Comparison of ENCODE assay signal across 16 mouse cellular contexts in the genomic region with DNA sequence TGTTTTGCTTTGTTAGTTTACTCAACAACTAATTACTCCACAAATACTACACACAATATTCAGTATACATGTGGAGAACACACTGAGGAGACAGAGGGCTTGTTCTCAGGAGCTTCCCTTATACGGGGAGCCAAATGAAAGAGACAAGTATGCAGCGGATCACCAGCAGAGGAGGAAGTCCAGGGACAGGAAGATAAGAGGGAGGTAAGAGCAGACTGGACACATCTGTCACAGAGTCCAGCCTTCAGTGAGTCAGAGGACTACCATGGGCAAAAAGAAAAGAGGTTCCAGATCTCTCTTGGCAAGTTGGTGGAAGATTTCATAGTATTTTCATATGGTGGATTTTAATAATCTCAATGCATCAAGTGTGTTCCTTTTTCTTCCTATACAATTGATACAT. TPM values are rescaled to one million over a fixed set of nuclear protein-coding genes. Genes with fewer than 3 reads are reported as not detected.
DNase-seq lines count a peak whose midpoint lies in the region; ATAC-seq and TF ChIP-seq lines count a peak whose summit lies in the region.
"Had no signal": no experiment of that assay in that cellular context is flagged by ENCODE, and none has a peak within 500 bp of the region (broad histone marks: within the 10 kb centered on the region; RNA-seq: fewer than 3 reads in every experiment).

No protein-coding gene starts in this region.

- H3K4me3 ChIP-seq in lung, postnatal 0 days (ENCODE audit: low read depth, low read length): no peak overlapping the region
- H3K4me3 ChIP-seq in lung, adult 2 months (replicated peaks; ENCODE audit: extremely low read depth, low read depth, low read length): no peak overlapping the region
- no peak overlapping the region for H3K4me3 ChIP-seq in liver, embryonic 12.5 days
- H3K4me3 ChIP-seq in thymus, adult 2 months (ENCODE audit: control insufficient read depth, insufficient read depth, low read length): no peak overlapping the region
- no peak overlapping the region for H3K4me3 ChIP-seq in hindbrain, embryonic 14.5 days (replicated peaks; ENCODE audit: low read length)
- H3K4me3 ChIP-seq: hindbrain, embryonic 13.5 days; liver, embryonic 13.5 days had no signal

- no peak overlapping the region for H3K27ac ChIP-seq in lung, postnatal 0 days (ENCODE audit: low read length)
- H3K27ac ChIP-seq in liver, embryonic 12.5 days: no peak overlapping the region
- no peak overlapping the region for H3K27ac ChIP-seq in thymus, adult 2 months (ENCODE audit: control insufficient read depth, insufficient read depth, low read length)
- no peak overlapping the region for H3K27ac ChIP-seq in hindbrain, embryonic 14.5 days
- H3K27ac ChIP-seq: hindbrain, embryonic 13.5 days; liver, embryonic 13.5 days had no signal

- no peaks in the 10 kb centered on the region for H3K4me1 ChIP-seq in lung, postnatal 0 days (ENCODE audit: insufficient read depth, low read depth, low read length)
- no peaks in the 10 kb centered on the region for H3K4me1 ChIP-seq in lung, adult 2 months (ENCODE audit: control insufficient read depth, insufficient read depth, low read length)
- H3K4me1 ChIP-seq in liver, embryonic 12.5 days: peaks cover 5% of the 10 kb centered on the region; the same call in 1 of the 2 replicates
- peaks cover 2% of the 10 kb centered on the region; the same call in 1 of the 2 replicates for H3K4me1 ChIP-seq in thymus, adult 2 months (replicated peaks; ENCODE audit: control insufficient read depth, insufficient read depth, low read length)
- H3K4me1 ChIP-seq in hindbrain, embryonic 14.5 days (replicated peaks; ENCODE audit: control insufficient read depth, insufficient read depth, low read length): 0 out of 2 replicates have a peak, but pooled peaks cover 2% of the 10 kb centered on the region

- no peak for TF ChIP-seq POLR2A in lung, adult 2 months (IDR thresholded peaks at IDR 0.05; ENCODE audit: borderline replicate concordance, extremely low read depth, low read depth, low read length)
- TF ChIP-seq POLR2A in thymus, adult 2 months (IDR thresholded peaks at IDR 0.05; ENCODE audit: control insufficient read depth, extremely low read depth, insufficient read depth, low read length, poor library complexity): no peak

- peak; percentile 41; the same call in 1 of the 2 replicates for ATAC-seq in lung, postnatal 0 days
- peak; percentile 52; the same call in 1 of the 2 replicates for ATAC-seq in liver, embryonic 12.5 days
- ATAC-seq in frontal cortex, adult (ENCODE audit: low TSS enrichment): no peak
- ATAC-seq in hindbrain, embryonic 14.5 days (ENCODE audit: low FRiP score): no peak
- ATAC-seq: midbrain, embryonic 16.5 days had no signal

- no peaks in the 10 kb centered on the region for H3K27me3 ChIP-seq in lung, postnatal 0 days (replicated peaks; ENCODE audit: insufficient read depth, low read length)
- H3K27me3 ChIP-seq in liver, embryonic 12.5 days (replicated peaks): no peaks in the 10 kb centered on the region
- H3K27me3 ChIP-seq in thymus, adult 2 months (ENCODE audit: control insufficient read depth, insufficient read depth, low read length): no peaks in the 10 kb centered on the region
- no peaks in the 10 kb centered on the region for H3K27me3 ChIP-seq in hindbrain, embryonic 14.5 days (ENCODE audit: control insufficient read depth, insufficient read depth, low read length)
- H3K27me3 ChIP-seq: CH12.LX; hindbrain, embryonic 13.5 days; liver, embryonic 13.5 days had no signal

- TF ChIP-seq EP300 in lung, postnatal 0 days (IDR thresholded peaks at IDR 0.05): no peak

- 17% methylated on average over 2 of the region's 2 CpGs for WGBS in lung, postnatal 0 days
- WGBS in lung, adult 2 months: 16% methylated on average over 2 of the region's 2 CpGs
- 4% methylated on average over 2 of the region's 2 CpGs for WGBS in liver, embryonic 12.5 days (ENCODE audit: insufficient replicate concordance)
- WGBS in thymus, adult 2 months: 59% methylated on average over 2 of the region's 2 CpGs
- WGBS in hindbrain, embryonic 14.5 days: 57% methylated on average over 2 of the region's 2 CpGs

- no peaks in the 10 kb centered on the region for H3K9me3 ChIP-seq in lung, postnatal 0 days (ENCODE audit: low read length)
- no peaks in the 10 kb centered on the region for H3K9me3 ChIP-seq in liver, embryonic 12.5 days (replicated peaks)
- H3K9me3 ChIP-seq in hindbrain, embryonic 14.5 days (ENCODE audit: control insufficient read depth, low read length): no peaks in the 10 kb centered on the region
- H3K9me3 ChIP-seq: hindbrain, embryonic 13.5 days; liver, embryonic 13.5 days had no signal

- H3K36me3 ChIP-seq in lung, postnatal 0 days (ENCODE audit: insufficient read depth, low read length): no peaks in the 10 kb centered on the region
- H3K36me3 ChIP-seq in liver, embryonic 12.5 days: no peaks in the 10 kb centered on the region
- H3K36me3 ChIP-seq in thymus, adult 2 months (ENCODE audit: control insufficient read depth, insufficient read depth, low read length): no peaks in the 10 kb centered on the region
- H3K36me3 ChIP-seq in hindbrain, embryonic 14.5 days (replicated peaks; ENCODE audit: control insufficient read depth, insufficient read depth): no peaks in the 10 kb centered on the region
- H3K36me3 ChIP-seq: hindbrain, embryonic 13.5 days; liver, embryonic 13.5 days had no signal

- no peak overlapping the region for H3K9ac ChIP-seq in lung, postnatal 0 days (replicated peaks; ENCODE audit: low read depth)
- no peak overlapping the region for H3K9ac ChIP-seq in liver, embryonic 12.5 days
- no peak overlapping the region for H3K9ac ChIP-seq in hindbrain, embryonic 14.5 days
- H3K9ac ChIP-seq: hindbrain, embryonic 13.5 days; liver, embryonic 13.5 days had no signal

- DNase-seq in adrenal gland, adult (ENCODE audit: inconsistent age in 2 of 2, low spot score in 1 of 2): peak; percentile 59 to 78
- DNase-seq in adrenal gland, adult 18-20 months (ENCODE audit: low spot score in 2 of 2): no peak
- DNase-seq in lung, postnatal 0 days (ENCODE audit: low spot score): peak; percentile 36
- no peak for DNase-seq in lung, adult 2 months
- DNase-seq in thymus, adult 2 months: no peak
- DNase-seq in hindbrain, embryonic 14.5 days (ENCODE audit: low spot score): no peak
- DNase-seq: cerebellum, postnatal 14 days; gastrocnemius, postnatal 14 days; heart, postnatal 10 days; kidney, adult 11 months; liver, embryonic 13.5 days had no signal

- TF ChIP-seq CTCF in lung, postnatal 0 days (IDR thresholded peaks at IDR 0.05): no peak
- no peak for TF ChIP-seq CTCF in lung, adult 2 months (IDR thresholded peaks at IDR 0.05; ENCODE audit: insufficient read depth, low read length)
- no peak for TF ChIP-seq CTCF in thymus, adult 2 months (IDR thresholded peaks at IDR 0.05; ENCODE audit: borderline replicate concordance, control insufficient read depth, extremely low read depth, insufficient read depth, low read length, poor library complexity)

- H3K4me2 ChIP-seq in lung, postnatal 0 days (replicated peaks; ENCODE audit: low read depth, low read length): no peak overlapping the region
- H3K4me2 ChIP-seq in liver, embryonic 12.5 days: no peak overlapping the region
- no peak overlapping the region for H3K4me2 ChIP-seq in hindbrain, embryonic 14.5 days (replicated peaks)
- H3K4me2 ChIP-seq: hindbrain, embryonic 13.5 days; liver, embryonic 13.5 days had no signal

RNA-seq across cellular contexts. Expression of gene Rmdn2, which starts 13.5 kb away (rescaled TPM):
- 100 to 1,000 TPM; 178 to 261 TPM for total RNA-seq in adrenal gland, adult 18-20 months (2021)
- 38.7 and 58.1 TPM in 2 replicates for polyA plus RNA-seq in lung, postnatal 0 days (2015; fragmentation: Nextera tagmentation; extraction: Ambion mirVana)
- polyA plus RNA-seq in lung, adult 2 months (2012; rRNA removed): 4.9 and 6.4 TPM in 2 replicates
- 4.9 and 5.1 TPM in 2 replicates for polyA plus RNA-seq in liver, embryonic 12.5 days (2016; fragmentation: Nextera tagmentation; extraction: Ambion mirVana)
- polyA plus RNA-seq in thymus, adult 2 months (2012; rRNA removed): 0.71 and 0.97 TPM in 2 replicates
- polyA plus RNA-seq in hindbrain, embryonic 14.5 days (2014; fragmentation: Nextera tagmentation; extraction: Ambion mirVana): 8.7 and 13.4 TPM in 2 replicates

Comparison
In these comparisons a context has a peak if more than half of its experiments do, and no peak if none do; other contexts are left out.
1. DNase-seq: peak in adrenal gland, adult (2 of 2) and lung, postnatal 0 days (single experiment); none in adrenal gland, adult 18-20 months (0 of 2), lung, adult 2 months (single experiment), thymus, adult 2 months (single experiment) and hindbrain, embryonic 14.5 days (single experiment).
2. ATAC-seq: peak in lung, postnatal 0 days (single experiment) and liver, embryonic 12.5 days (single experiment); none in frontal cortex, adult (single experiment) and hindbrain, embryonic 14.5 days (single experiment).